Mouse (Mus musculus): ENCODE measurements around the gene Gm20518. TPM values are rescaled to one million over a fixed set of nuclear protein-coding genes. Genes with fewer than 3 reads are reported as not detected.
A peak's percentile ranks its signal among the peaks of the same experiment; 100 is the strongest.

Gene Gm20518
- polyA plus RNA-seq (2012; rRNA removed), result 0.25 and 0.34 TPM in 2 replicates
- not detected in 2 replicates for polyA plus RNA-seq (2014; fragmentation: Nextera tagmentation; extraction: Ambion mirVana)

GRCm38 (mm10) chr16:17891567-17891959, at the start of gene Gm20518:
Gene Gm20518 (minus strand): TSS chr16:17891671.
- peak; percentile 96 for ATAC-seq (ENCODE audit: insufficient read depth)
- DNase-seq (ENCODE audit: low read depth in 3 of 3, low spot score in 3 of 3), result peak; percentile 95 to 96 (median 95)
- Histone ChIP-seq H3K36me3 (replicated peaks; ENCODE audit: control insufficient read depth, insufficient read depth, low read depth) (no peaks in the 10 kb centered on the region), H3K9ac (replicated peaks) (peak within 1 kb of the TSS; percentile 97), H3K4me2 (ENCODE audit: low read depth) (peak within 1 kb of the TSS; percentile 90), H3K27me3 (ENCODE audit: control insufficient read depth, insufficient read depth, low read length) (no peaks in the 10 kb centered on the region), H3K9me3 (ENCODE audit: control insufficient read depth, low read length) (no peaks in the 10 kb centered on the region), H3K4me1 (replicated peaks; ENCODE audit: control insufficient read depth in 2 of 2, insufficient read depth in 2 of 2, low read length in 1 of 2) (peaks cover 7 to 18% of the 10 kb centered on the region in 2 experiments), H3K27ac (peak within 1 kb of the TSS; percentile 81), H3K4me3 (ENCODE audit: insufficient read depth in 1 of 2, low read depth in 2 of 2, low read length in 2 of 2) (peak within 1 kb of the TSS; percentile 86 to 100)
- TF ChIP-seq CTCF (IDR thresholded peaks at IDR 0.05; ENCODE audit: low read depth) (no peak), EP300 (IDR thresholded peaks at IDR 0.05; ENCODE audit: low read depth) (no peak)
- under 1% methylated on average over 38 of the region's 38 CpGs for WGBS (ENCODE audit: insufficient replicate concordance)

GRCm38 (mm10) chr16:17939255-17939751, 47.8 kb upstream of the Gm20518 start:
- TF ChIP-seq CTCF (IDR thresholded peaks at IDR 0.05; ENCODE audit: low read depth) (no peak), EP300 (IDR thresholded peaks at IDR 0.05; ENCODE audit: low read depth) (0 out of 2 replicates have a peak, but pooled peaks have one; percentile 11)
- Histone ChIP-seq H3K36me3 (replicated peaks; ENCODE audit: control insufficient read depth, insufficient read depth, low read depth) (no peaks in the 10 kb centered on the region), H3K9me3 (ENCODE audit: control insufficient read depth, low read length) (no peaks in the 10 kb centered on the region), H3K4me2 (ENCODE audit: low read depth) (peak overlapping the region; percentile 42), H3K9ac (replicated peaks) (peak overlapping the region; percentile 3; the same call in 1 of the 2 replicates), H3K27me3 (ENCODE audit: control insufficient read depth, insufficient read depth, low read length) (no peaks in the 10 kb centered on the region), H3K27ac (peak overlapping the region; percentile 70), H3K4me1 (replicated peaks; ENCODE audit: control insufficient read depth in 2 of 2, insufficient read depth in 2 of 2, low read length in 1 of 2) (peaks cover 17 to 25% of the 10 kb centered on the region in 2 experiments), H3K4me3 (ENCODE audit: insufficient read depth in 1 of 2, low read depth in 2 of 2, low read length in 2 of 2) (no peak overlapping the region)
- DNase-seq (ENCODE audit: low read depth in 3 of 3, low spot score in 3 of 3) (peak; percentile 62 to 68 (median 68)), ATAC-seq (ENCODE audit: insufficient read depth) (peak; percentile 89)
- 15% methylated on average over 9 of the region's 9 CpGs for WGBS (ENCODE audit: insufficient replicate concordance)

GRCm38 (mm10) chr16:17938821-17939220, 47.4 kb upstream of the Gm20518 start:
- H3K36me3 ChIP-seq (replicated peaks; ENCODE audit: control insufficient read depth, insufficient read depth, low read depth), result no peaks in the 10 kb centered on the region
- peak overlapping the region; percentile 38 for H3K9ac ChIP-seq (replicated peaks)
- H3K4me3 ChIP-seq (ENCODE audit: insufficient read depth in 1 of 2, low read depth in 2 of 2, low read length in 2 of 2), result no peak overlapping the region
- peak overlapping the region; percentile 70 for H3K27ac ChIP-seq
- no peaks in the 10 kb centered on the region for H3K27me3 ChIP-seq (ENCODE audit: control insufficient read depth, insufficient read depth, low read length)
- peak overlapping the region; percentile 42 for H3K4me2 ChIP-seq (ENCODE audit: low read depth)
- WGBS (ENCODE audit: insufficient replicate concordance), result 6% methylated on average over 7 of the region's 7 CpGs
- ATAC-seq (ENCODE audit: insufficient read depth) (peak; percentile 91), DNase-seq (ENCODE audit: low read depth in 3 of 3, low spot score in 3 of 3) (peak; percentile 60 to 61 (median 61))
- TF ChIP-seq CTCF (IDR thresholded peaks at IDR 0.05; ENCODE audit: low read depth), result peak; percentile 96
- TF ChIP-seq EP300 (IDR thresholded peaks at IDR 0.05; ENCODE audit: low read depth), result no peak
- peaks cover 21 to 30% of the 10 kb centered on the region in 2 experiments for H3K4me1 ChIP-seq (replicated peaks; ENCODE audit: control insufficient read depth in 2 of 2, insufficient read depth in 2 of 2, low read length in 1 of 2)
- no peaks in the 10 kb centered on the region for H3K9me3 ChIP-seq (ENCODE audit: control insufficient read depth, low read length)

GRCm38 (mm10) chr16:17938187-17938586, 46.7 kb upstream of the Gm20518 start:
- H3K4me3 ChIP-seq (ENCODE audit: insufficient read depth in 1 of 2, low read depth in 2 of 2, low read length in 2 of 2), result no peak overlapping the region
- 27% methylated on average over 7 of the region's 7 CpGs for WGBS (ENCODE audit: insufficient replicate concordance)
- TF ChIP-seq CTCF (IDR thresholded peaks at IDR 0.05; ENCODE audit: low read depth), result no peak
- no peak for TF ChIP-seq EP300 (IDR thresholded peaks at IDR 0.05; ENCODE audit: low read depth)
- peak overlapping the region; percentile 70; the same call in 1 of the 2 replicates for H3K27ac ChIP-seq
- no peaks in the 10 kb centered on the region for H3K27me3 ChIP-seq (ENCODE audit: control insufficient read depth, insufficient read depth, low read length)
- H3K4me1 ChIP-seq (replicated peaks; ENCODE audit: control insufficient read depth in 2 of 2, insufficient read depth in 2 of 2, low read length in 1 of 2), result peaks cover 27 to 35% of the 10 kb centered on the region in 2 experiments
- H3K9me3 ChIP-seq (ENCODE audit: control insufficient read depth, low read length), result no peaks in the 10 kb centered on the region
- DNase-seq (ENCODE audit: low read depth in 3 of 3, low spot score in 3 of 3) (no peak), ATAC-seq (ENCODE audit: insufficient read depth) (no peak)
- H3K36me3 ChIP-seq (replicated peaks; ENCODE audit: control insufficient read depth, insufficient read depth, low read depth), result no peaks in the 10 kb centered on the region
- no peak overlapping the region for H3K9ac ChIP-seq (replicated peaks)
- H3K4me2 ChIP-seq (ENCODE audit: low read depth), result peak overlapping the region; percentile 42; the same call in 1 of the 2 replicates

- 70% methylated on average over 10 of the region's 10 CpGs for WGBS (ENCODE audit: insufficient replicate concordance)
- DNase-seq (ENCODE audit: low read depth in 3 of 3, low spot score in 3 of 3), result no peak
- Histone ChIP-seq H3K36me3 (replicated peaks; ENCODE audit: control insufficient read depth, insufficient read depth, low read depth) (no peaks in the 10 kb centered on the region), H3K9me3 (ENCODE audit: control insufficient read depth, low read length) (no peaks in the 10 kb centered on the region), H3K4me3 (ENCODE audit: insufficient read depth in 1 of 2, low read depth in 2 of 2, low read length in 2 of 2) (no peak overlapping the region), H3K4me1 (replicated peaks; ENCODE audit: control insufficient read depth in 2 of 2, insufficient read depth in 2 of 2, low read length in 1 of 2) (peaks cover 27 to 35% of the 10 kb centered on the region in 2 experiments), H3K9ac (replicated peaks) (no peak overlapping the region), H3K27ac (no peak overlapping the region), H3K27me3 (ENCODE audit: control insufficient read depth, insufficient read depth, low read length) (no peaks in the 10 kb centered on the region), H3K4me2 (ENCODE audit: low read depth) (no peak overlapping the region)
- ATAC-seq (ENCODE audit: insufficient read depth), result no peak
- no peak for TF ChIP-seq EP300 (IDR thresholded peaks at IDR 0.05; ENCODE audit: low read depth)
- TF ChIP-seq CTCF (IDR thresholded peaks at IDR 0.05; ENCODE audit: low read depth), result no peak
These were observed 45.3 kb upstream of the Gm20518 start for GRCm38 (mm10) chr16:17936776-17937175.

All from liver, embryonic 14.5 days (tissue).